Mouse (Mus musculus): Measurements from ENCODE around the gene Klf14.
A peak's percentile ranks its signal among the peaks of the same experiment; 100 is the strongest.

The Klf14 gene

DNA sequence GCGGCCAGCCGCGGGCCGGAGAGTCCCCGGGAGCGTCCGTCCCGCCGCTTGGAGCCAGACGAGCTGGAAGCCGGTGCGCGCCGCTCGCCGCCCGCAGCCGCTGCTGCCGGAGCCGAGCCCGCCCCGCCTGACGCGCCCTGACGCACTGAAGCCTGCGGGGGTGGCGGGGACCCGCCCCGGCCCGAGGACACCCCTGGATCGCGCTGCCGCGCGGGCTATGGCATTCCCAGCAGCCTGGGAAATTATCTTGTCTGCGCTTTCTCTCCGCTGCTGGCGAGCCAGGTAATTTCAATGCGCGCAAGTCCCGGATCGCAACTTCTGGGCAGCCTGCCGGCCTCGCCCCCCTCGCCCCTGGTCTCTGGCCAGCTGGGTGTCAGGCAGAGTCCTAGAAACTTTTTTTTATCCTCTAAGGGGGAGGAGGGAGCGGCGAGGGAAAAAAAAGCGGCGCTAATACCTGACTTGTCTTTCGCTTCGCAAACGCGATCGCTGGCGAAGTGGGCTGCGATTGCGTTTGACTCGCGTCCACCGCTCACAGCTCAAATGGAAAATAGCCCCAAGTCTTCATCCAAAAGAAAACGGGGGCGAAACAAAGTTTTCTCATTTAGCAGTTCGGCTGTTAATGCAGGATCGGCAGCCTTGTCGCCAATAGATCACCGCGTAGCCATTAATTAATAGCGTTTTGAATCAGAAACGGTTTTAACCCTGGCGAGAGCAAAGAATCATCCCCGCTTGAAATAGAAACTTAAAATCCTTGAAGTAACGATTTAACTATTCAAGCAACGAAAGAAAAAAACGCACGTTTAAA is at the start of gene Klf14:
Gene Klf14, minus strand, starts transcription at position 343 of the 805 bp plus-strand sequence.
- no peak for DNase-seq

DNA sequence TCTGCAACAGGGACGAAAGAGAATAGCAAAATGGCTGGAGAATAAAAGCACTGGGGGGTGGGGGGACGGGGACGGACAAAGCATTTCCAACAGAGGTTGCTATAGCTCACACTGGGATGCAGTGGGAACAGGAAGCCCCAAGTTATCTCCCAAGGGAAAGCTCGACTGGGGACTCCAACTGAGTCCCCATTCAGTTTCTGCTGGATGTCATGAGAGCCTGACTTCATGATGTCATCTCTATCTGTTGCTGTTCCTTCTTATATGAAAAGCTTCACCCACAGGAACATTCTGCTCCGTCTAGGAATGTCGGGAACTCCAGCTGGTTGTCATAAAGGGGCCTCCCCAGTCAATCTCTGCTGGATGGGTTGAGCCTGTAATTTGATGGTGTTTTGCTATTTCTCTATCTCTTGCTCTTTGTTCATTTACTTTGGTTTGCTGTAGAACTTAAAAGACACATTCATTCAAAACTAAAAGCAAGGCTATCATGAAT is 47.3 kb upstream of the Klf14 start:
- DNase-seq = no peak

DNA sequence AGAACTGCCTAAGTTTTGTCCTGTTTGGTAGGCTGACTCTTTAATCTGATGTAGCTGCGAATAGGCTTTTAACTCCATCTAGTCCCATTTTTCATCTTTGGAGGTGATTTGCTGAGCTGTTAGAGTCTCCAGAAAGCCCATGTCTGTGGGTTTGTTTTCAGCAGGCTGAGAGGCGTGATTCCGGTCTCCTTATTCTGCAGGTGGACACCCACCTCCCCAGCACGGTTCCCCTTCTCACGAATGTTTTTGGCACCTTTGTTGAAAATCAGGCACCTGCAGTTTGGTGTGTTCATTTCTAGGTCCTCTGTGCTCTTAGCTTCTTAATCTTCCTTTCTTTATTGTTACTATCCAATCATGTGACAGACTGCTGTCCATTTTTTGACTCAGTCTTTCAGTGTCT is 27.5 kb upstream of the Klf14 start:
- DNase-seq = no peak

DNA sequence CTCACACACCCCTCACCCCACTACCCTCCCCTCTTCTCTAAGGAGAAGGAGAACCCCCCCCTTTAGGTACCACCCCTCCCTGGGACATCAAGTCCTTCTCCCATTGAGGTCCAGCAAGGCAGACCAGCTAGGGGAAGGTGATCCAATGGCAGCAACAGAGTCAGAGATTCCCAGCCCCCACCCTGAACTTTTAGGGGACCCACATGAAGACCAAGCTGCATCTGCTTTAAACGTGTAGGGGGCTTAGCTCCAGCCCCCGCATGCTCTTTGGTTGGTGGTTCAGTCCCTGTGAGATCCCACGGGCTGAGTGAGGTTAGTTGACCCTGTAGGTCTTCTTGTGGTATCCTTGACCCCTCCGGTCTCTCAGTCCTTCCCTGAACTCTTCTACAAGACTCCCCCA is 24.1 kb upstream of the Klf14 start:
- no peak for DNase-seq

DNA sequence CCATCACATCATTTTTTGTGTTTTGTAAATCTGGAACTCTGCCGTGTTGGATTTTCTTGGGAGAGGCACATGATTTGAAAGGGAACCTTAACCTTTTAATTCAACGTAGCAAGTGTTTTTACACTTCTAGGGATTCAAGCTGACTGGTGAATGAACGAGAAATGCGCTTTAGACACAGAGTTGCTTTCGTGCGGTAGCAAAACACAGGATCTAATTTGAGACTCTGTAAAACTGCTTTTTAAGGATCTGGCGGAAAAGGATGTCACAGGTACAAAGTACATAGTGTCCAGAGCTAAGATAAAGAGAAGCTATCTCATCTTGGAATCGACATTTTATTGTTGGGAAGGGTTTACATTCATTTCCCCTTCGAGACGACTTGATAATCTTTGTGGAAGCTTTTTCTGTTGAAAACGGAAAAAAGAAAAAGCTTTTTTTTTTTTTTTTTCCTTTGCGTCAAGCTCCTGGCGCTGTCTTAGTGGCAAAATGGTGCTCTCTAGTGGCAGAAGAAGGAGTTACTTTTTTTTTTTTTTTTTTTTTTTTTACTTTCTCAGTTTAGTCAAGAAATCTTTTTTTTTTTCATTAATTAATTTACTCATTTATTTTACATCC is 23.6 kb upstream of the Klf14 start:
- DNase-seq = no peak

DNA sequence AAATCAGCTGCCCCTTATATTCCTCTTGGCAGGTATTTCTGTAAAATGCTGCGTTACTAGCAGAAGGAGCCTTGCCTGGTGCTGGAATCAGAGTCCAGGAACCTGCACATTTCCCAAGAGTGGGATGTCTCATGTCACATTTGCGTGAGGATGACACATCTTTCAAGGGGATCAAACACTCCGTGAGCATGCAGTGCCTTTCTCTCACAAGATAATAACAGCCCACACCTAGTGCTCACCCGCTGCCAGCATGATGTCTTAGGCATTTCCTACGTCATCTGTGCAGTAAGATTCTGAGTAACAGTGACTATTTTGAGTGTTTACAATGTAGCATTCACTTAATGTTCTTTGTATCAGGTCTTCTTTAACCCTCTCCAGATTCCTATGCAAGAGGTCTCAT is 22.5 kb upstream of the Klf14 start:
- no peak for DNase-seq

DNA sequence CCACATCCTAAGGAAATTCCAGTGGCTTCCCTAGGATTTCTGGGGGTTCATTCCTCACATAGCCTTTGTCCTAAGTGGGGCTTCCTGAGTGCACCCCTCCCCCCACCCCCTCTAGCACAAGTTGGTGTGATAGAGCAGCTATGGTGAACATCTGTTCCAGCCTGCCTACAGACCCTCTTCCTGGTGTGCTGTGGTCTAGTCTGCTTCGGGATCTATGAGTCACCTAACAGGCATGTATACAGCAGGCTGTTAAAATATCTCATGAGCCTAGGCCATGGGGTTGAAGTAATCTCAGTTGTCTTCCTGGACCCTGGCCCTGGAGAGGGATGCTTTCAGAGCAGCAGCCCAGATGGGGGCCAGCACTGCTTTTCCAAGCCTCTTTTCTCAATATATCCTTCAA is 19.7 kb upstream of the Klf14 start:
- no peak for DNase-seq

DNA sequence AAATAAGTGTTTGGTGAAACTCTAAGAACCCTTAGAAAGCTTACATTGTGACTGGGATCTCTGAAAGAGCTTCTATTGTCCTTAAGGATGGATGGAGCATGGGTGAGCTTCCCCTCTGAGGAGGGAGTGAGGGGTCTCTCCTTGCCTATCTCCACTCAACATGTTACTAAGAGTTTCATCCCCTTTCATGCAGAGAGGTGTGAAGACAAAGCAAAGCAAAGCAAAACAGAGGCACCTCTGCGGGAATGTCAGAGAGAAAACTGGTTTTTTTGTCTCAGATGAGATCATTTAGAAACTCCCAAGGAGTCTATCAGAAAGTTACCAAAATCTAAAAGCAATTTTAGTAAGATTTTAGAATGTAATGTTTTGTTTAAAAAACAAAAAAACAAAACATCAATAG is 13.2 kb upstream of the Klf14 start:
- DNase-seq = no peak

DNA sequence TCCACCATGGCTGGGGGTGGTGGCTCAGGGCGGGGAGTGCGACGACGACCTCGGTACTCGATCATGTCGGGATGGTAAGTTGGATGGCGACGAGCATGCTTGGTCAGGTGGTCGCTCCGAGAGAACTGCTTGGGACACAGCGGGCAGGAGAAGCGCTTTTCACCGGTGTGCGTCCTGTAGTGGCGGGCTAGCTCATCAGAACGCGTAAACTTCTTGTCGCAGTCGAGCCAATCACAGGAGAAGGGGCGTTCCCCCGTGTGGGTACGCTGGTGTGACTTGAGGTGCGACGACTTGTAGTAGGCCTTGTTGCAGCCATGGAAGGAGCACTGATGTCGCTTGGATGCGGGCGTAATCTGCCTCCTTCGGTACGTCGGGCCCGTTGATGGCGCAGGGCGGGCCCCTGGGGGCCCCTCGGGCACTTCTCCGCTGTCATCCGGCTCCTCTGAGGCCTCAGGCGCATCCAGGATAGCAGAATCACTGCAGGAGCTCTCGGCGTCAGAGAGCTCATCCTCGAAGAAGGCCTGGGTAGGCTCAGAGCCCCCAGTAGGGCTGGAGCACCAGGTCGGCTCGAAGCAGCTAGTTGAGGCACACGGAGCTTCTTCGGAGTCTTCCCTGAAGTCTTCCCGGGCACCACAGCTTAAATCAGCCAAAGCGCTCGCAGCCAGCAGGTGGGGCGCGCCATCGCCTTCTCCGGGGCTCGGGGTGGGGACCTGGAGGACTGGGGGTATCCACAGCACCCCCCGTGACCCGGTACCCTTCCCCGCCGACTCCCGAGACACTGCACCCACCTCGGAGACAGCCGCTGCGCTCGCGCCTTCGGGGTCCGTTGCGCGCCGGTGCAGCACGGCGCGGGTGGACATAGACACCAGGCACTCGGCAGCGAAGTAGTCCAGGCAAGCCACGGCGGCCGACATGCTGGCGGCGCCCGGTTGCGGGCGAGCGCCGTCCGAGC is 818 bp downstream of the Klf14 start:
- peak in 1 of 2 experiments; percentile 6 for DNase-seq

DNA sequence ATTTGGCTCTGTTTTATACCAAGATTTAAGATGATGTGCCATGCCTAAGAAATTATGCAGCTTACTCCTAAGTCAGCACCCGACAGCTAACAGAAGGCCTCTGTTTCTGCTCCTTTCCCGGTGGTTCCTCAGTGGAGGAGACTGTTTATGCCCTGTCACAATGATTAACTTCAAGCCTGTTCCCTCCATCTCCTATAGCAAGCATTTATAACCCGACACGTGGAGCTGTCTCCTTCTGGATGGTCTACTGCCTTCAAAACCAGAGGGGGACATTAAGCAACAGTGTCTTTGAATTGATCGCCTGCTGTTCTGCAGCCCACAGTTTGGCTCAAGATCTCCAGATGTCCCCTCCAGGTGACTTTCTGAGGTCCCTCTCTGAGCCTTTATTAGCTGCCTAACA is 19.6 kb downstream of the Klf14 start:
- no peak for DNase-seq

DNA sequence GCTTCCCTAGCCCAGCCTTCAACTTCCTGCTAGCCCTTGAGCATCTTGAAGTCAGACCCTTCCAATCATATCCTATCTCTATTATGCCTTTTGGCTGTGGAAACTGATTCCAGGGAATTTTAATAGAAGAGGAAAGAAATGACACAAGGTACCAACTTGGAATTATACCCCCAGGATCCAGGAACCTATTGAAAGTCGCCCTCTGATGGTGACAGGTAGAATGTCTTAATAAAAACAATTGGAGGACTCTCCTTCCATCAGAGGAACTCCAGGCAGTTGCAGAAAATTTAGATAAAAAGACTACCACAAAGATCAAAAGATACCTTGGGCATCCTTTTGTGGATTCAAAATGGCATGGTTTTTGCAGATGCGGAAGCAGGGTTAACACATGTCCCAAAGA is 36.1 kb downstream of the Klf14 start:
- DNase-seq = no peak

DNA sequence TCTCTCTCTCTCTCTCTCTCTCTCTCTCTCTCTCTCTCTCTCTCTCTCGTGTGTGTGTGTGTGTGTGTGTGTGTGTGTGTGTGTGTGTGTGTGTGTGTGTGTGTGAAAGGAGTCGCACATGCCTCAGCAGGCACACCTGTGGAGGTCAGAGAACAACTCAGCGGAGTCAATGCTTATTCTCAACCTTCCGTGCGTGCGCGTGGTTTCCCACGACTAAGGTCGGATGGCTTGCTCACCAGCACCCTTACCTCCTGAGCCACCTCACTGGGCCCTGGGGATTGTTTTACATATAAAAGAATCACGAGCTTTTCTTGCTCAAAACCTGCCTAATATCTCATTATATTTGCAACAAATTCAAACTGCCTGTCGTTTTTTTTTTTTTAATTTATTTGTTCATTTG is 37.1 kb downstream of the Klf14 start:
- no peak for DNase-seq

DNA sequence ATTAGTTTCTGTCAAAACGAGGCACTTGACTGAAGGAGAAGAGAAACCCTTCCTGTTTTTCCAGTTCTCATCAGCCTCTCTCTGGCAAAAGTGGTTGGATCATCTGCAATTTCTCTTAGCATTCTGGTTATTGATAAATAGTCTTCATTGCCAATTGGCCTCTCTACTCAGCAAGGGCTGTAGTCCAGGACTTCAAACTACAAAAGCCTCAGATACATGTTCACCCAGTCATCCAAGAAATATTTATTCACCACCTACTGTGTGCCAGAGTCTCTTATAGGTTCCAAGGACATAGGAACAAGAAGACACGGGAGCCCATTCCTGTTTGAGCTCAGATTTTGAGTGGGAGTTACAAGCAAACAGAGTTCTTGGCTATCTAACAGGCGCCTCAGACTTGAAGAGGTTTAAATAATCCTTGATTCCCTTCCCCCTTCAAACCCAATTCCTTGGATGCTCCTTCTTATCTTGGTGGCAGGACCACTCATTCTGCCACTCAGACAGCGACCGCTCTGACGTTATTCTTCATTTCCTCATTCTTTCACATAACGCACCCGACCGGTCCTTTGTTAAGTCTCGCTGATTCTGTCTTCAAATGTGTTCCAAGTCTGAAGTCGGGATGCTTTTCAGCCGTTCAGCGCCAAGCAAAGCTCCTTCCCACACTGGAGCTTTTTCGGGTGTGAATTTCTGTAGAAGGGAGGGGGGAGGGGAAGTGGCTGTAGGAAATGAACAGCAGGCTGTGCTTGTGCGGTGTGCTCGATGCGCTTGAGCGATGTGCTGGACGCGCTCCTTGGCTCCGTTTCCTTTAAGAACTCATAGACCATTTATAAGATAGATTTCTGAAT is 37.8 kb downstream of the Klf14 start:
- DNase-seq = no peak

DNA sequence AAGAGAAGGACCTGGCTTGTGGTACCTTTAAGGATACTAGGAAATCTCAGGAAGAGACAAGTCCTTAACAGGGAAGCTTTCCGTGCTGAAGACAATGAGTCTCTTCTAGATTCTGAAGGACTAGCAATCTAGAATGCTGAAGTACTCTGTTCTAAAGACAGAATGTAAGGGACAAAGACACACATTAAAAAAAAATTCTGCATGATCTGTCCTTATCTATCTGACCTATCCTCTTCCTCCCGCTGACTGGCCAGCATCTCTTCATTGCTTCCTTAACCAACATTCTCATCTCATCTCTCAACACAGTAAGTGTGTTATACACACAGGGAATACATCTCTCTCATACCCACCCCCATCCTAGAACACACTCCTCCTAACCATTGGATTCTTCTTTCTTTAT is 43.4 kb downstream of the Klf14 start, which contains the start of gene Tsga13:
Gene Tsga13, minus strand, starts transcription at position 101 of the 400 bp plus-strand sequence.
- DNase-seq = no peak

DNA sequence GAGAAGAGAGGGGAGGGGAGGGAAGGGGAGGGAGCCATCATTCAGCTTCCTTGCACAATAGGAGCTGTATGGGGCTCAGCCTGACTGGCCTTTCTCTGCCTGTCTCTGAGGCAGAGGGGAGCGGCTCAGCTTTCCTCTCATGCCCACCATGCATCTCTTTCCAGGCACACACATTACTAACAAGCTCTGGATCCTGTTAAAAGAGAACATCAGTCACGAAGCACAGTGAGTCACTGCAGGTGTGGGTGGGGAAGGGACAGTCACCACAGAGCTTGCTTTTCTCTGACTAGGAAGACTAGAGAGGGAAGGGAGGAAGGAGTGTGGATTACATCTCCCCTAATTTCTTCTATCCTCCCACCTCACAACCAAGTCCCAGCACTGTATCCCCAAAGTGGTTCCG is 50.9 kb downstream of the Klf14 start:
- DNase-seq = no peak
